Mouse (Mus musculus): Measurements from ENCODE around the gene H2al1a. TPM values are rescaled to one million over a fixed set of nuclear protein-coding genes. Genes with fewer than 3 reads are reported as not detected.
"Not testable (repeated sequence)": the region's sequence is repeated elsewhere in the genome, so short reads cannot be mapped to it uniquely, and the experiment has no call there.

The H2al1a gene
- polyA plus RNA-seq, 1 experiment from 2014 or later = not detected

DNA sequence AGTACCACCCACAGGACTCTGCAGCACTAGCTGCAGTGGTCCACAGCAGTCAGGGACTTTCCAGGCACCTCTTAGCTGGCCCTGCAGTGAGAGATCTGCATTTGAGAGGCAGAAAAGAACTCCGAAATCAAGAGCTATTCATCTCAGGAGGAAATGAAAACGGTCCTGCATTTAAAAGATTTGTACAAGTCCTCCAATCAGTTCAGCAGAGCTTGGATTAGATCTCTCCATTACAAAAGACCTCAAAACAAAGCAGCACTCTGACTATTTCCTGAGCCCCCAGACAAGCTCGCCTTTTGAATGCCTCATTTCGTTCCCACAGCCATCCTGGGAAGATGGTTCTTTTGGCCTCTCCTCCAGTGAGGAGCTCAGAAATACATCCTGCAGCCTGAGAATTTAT is 9.8 kb upstream of the H2al1a start:
- Histone ChIP-seq H3K36me3 (replicated peaks) (no peaks in the 10 kb centered on the region), H3K27ac (replicated peaks) (no peak overlapping the region), H3K9me3 (no peaks in the 10 kb centered on the region), H3K27me3 (replicated peaks; ENCODE audit: low read depth, poor library complexity, severe bottlenecking) (peaks cover 72% of the 10 kb centered on the region), H3K4me1 (no peaks in the 10 kb centered on the region), H3K4me3 (no peak overlapping the region)
- 53% methylated on average over 4 of the region's 4 CpGs for WGBS
- DNase-seq (ENCODE audit: low spot score) = no peak

DNA sequence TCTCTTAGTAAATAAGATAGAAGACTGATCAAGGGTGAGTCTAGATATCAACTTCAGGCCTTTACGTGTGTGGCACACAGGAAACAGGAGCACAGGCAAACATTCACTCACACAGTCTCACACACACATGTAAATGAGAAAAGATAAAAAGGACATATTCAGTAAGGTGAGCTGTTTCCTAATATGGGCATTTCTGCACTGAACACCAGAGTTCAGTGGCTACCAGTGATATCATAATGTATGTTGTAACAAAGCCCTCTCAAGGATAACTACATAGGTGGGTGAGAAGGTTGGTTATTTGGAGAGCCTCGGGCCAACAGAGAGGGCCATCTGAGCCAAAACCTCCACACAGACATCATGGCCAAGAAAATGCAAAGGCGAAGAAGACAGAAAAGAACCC is 3.1 kb downstream of the H2al1a start, which contains the start of gene H2al1b:
Gene H2al1b, plus strand, starts transcription at position 301 of the 400 bp plus-strand sequence.
- WGBS = 94% methylated on average over 1 of the region's 3 CpGs
- H3K36me3 ChIP-seq (replicated peaks); DNase-seq (ENCODE audit: low spot score); H3K27me3 ChIP-seq (replicated peaks; ENCODE audit: low read depth, poor library complexity, severe bottlenecking); H3K4me1 ChIP-seq; H3K4me3 ChIP-seq; H3K9me3 ChIP-seq; H3K27ac ChIP-seq (replicated peaks): not testable (repeated sequence)

DNA sequence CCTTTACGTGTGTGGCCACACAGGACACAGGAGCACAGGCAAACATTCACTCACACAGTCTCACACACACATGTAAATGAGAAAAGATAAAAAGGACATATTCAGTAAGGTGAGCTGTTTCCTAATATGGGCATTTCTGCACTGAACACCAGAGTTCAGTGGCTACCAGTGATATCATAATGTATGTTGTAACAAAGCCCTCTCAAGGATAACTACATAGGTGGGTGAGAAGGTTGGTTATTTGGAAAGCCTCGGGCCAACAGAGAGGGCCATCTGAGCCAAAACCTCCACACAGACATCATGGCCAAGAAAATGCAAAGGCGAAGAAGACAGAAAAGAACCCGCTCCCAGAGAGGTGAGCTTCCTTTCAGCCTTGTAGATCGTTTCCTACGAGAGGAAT is 6.3 kb downstream of the H2al1a start, which contains the start of gene H2al1c:
Gene H2al1c, plus strand, starts transcription at position 301 of the 400 bp plus-strand sequence.
- H3K9me3 ChIP-seq; DNase-seq (ENCODE audit: low spot score); H3K4me3 ChIP-seq; H3K27ac ChIP-seq (replicated peaks); H3K27me3 ChIP-seq (replicated peaks; ENCODE audit: low read depth, poor library complexity, severe bottlenecking); H3K4me1 ChIP-seq; H3K36me3 ChIP-seq (replicated peaks): not testable (repeated sequence)
- WGBS = 98% methylated on average over 2 of the region's 6 CpGs

DNA sequence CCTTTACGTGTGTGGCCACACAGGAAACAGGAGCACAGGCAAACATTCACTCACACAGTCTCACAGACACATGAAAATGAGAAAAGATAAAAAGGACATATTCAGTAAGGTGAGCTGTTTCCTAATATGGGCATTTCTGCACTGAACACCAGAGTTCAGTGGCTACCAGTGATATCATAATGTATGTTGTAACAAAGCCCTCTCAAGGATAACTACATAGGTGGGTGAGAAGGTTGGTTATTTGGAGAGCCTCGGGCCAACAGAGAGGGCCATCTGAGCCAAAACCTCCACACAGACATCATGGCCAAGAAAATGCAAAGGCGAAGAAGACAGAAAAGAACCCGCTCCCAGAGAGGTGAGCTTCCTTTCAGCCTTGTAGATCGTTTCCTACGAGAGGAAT is 9.5 kb downstream of the H2al1a start, which contains the start of gene H2al1d:
Gene H2al1d, plus strand, starts transcription at position 301 of the 400 bp plus-strand sequence.
- H3K9me3 ChIP-seq; H3K4me3 ChIP-seq; H3K27ac ChIP-seq (replicated peaks); DNase-seq (ENCODE audit: low spot score); H3K4me1 ChIP-seq; H3K36me3 ChIP-seq (replicated peaks); H3K27me3 ChIP-seq (replicated peaks; ENCODE audit: low read depth, poor library complexity, severe bottlenecking): not testable (repeated sequence)
- WGBS = no CpG with 5 or more reads among the region's 6 CpGs

GRCm38 (mm10) chrX:11311634-11312033 is 12.6 kb downstream of the H2al1a start, which contains the start of gene H2al1e:
H2al1e (plus strand) TSS chrX:11311934.
- not testable (repeated sequence) for H3K4me3 ChIP-seq; H3K36me3 ChIP-seq (replicated peaks); H3K9me3 ChIP-seq; H3K4me1 ChIP-seq; DNase-seq (ENCODE audit: low spot score); H3K27me3 ChIP-seq (replicated peaks; ENCODE audit: low read depth, poor library complexity, severe bottlenecking); H3K27ac ChIP-seq (replicated peaks)
- no CpG with 5 or more reads among the region's 3 CpGs for WGBS

- no CpG with 5 or more reads among the region's 6 CpGs for WGBS
- H3K36me3 ChIP-seq (replicated peaks); H3K4me3 ChIP-seq; H3K4me1 ChIP-seq; H3K27ac ChIP-seq (replicated peaks); H3K27me3 ChIP-seq (replicated peaks; ENCODE audit: low read depth, poor library complexity, severe bottlenecking); DNase-seq (ENCODE audit: low spot score); H3K9me3 ChIP-seq: not testable (repeated sequence)
These were observed 15.8 kb downstream of the H2al1a start, which contains the start of gene H2al1f for GRCm38 (mm10) chrX:11314858-11315257. H2al1f (plus strand) TSS chrX:11315158.

GRCm38 (mm10) chrX:11317956-11318355 is 18.9 kb downstream of the H2al1a start, which contains the start of gene H2al1g:
H2al1g (plus strand) TSS chrX:11318256.
- H3K36me3 ChIP-seq (replicated peaks); H3K4me1 ChIP-seq; H3K9me3 ChIP-seq; H3K4me3 ChIP-seq; DNase-seq (ENCODE audit: low spot score); H3K27ac ChIP-seq (replicated peaks); H3K27me3 ChIP-seq (replicated peaks; ENCODE audit: low read depth, poor library complexity, severe bottlenecking): not testable (repeated sequence)
- WGBS = no CpG with 5 or more reads among the region's 3 CpGs

- not testable (repeated sequence) for H3K4me1 ChIP-seq; DNase-seq (ENCODE audit: low spot score); H3K27ac ChIP-seq (replicated peaks); H3K4me3 ChIP-seq; H3K9me3 ChIP-seq; H3K27me3 ChIP-seq (replicated peaks; ENCODE audit: low read depth, poor library complexity, severe bottlenecking); H3K36me3 ChIP-seq (replicated peaks)
- WGBS = no CpG with 5 or more reads among the region's 6 CpGs
These were observed 22.1 kb downstream of the H2al1a start, which contains the start of gene H2al1h for GRCm38 (mm10) chrX:11321192-11321591. H2al1h (plus strand) TSS chrX:11321492.

DNA sequence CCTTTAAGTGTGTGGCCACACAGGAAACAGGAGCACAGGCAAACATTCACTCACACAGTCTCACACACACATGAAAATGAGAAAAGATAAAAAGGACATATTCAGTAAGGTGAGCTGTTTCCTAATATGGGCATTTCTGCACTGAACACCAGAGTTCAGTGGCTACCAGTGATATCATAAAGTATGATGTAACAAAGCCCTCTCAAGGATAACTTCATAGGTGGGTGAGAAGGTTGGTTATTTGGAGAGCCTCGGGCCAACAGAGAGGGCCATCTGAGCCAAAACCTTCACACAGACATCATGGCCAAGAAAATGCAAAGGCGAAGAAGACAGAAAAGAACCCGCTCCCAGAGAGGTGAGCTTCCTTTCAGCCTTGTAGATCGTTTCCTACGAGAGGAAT is 25.3 kb downstream of the H2al1a start, which contains the start of gene H2al1i:
Gene H2al1i, plus strand, starts transcription at position 301 of the 400 bp plus-strand sequence.
- WGBS = 85% methylated on average over 2 of the region's 5 CpGs

DNA sequence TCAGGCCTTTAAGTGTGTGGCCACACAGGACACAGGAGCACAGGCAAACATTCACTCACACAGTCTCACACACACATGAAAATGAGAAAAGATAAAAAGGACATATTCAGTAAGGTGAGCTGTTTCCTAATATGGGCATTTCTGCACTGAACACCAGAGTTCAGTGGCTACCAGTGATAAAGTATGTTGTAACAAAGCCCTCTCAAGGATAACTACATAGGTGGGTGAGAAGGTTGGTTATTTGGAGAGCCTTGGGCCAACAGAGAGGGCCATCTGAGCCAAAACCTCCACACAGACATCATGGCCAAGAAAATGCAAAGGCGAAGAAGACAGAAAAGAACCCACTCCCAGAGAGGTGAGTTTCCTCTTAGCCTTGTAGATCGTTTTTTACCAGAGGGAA is 28.5 kb downstream of the H2al1a start, which contains the start of gene H2al1j:
Gene H2al1j, plus strand, starts transcription at position 301 of the 400 bp plus-strand sequence.
- not testable (repeated sequence) for H3K9me3 ChIP-seq; H3K4me1 ChIP-seq; H3K4me3 ChIP-seq; H3K27ac ChIP-seq (replicated peaks); H3K36me3 ChIP-seq (replicated peaks); DNase-seq (ENCODE audit: low spot score)
- 90% methylated on average over 2 of the region's 2 CpGs for WGBS
- peaks cover 29% of the 10 kb centered on the region for H3K27me3 ChIP-seq (replicated peaks; ENCODE audit: low read depth, poor library complexity, severe bottlenecking)

More for the DNA sequence above, 25.3 kb downstream of the H2al1a start, which contains the start of gene H2al1i:
- not testable (repeated sequence) for H3K36me3 ChIP-seq (replicated peaks); H3K4me3 ChIP-seq; H3K27me3 ChIP-seq (replicated peaks; ENCODE audit: low read depth, poor library complexity, severe bottlenecking); H3K4me1 ChIP-seq; H3K27ac ChIP-seq (replicated peaks); H3K9me3 ChIP-seq; DNase-seq (ENCODE audit: low spot score)

DNA sequence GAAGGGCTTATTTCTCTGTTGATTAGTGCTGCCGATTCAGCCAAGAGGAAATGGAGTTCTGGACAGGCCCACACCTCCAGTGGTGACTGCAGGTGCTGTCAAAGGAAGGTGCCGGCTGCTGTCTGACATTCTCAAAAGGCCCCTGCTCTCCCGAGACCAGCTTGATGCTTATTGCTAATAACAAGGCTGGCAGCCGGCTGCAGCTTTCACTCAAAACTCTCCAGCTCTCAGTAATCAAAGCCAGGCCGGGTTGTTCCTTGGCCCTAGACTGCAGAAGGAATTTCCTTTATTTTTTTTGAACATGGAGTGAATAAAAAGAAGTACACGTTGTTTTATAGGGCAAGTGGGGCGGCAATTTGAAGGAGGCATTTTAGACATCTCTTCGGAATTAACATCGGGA is 46.7 kb downstream of the H2al1a start:
- no peak overlapping the region for H3K27ac ChIP-seq (replicated peaks)
- peak; percentile 62 for DNase-seq (ENCODE audit: low spot score)
- H3K4me3 ChIP-seq = no peak overlapping the region
- H3K4me1 ChIP-seq = peaks cover 19% of the 10 kb centered on the region
- 46% methylated on average over 9 of the region's 9 CpGs for WGBS
- peaks cover 76% of the 10 kb centered on the region for H3K27me3 ChIP-seq (replicated peaks; ENCODE audit: low read depth, poor library complexity, severe bottlenecking)
- no peaks in the 10 kb centered on the region for H3K9me3 ChIP-seq
- H3K36me3 ChIP-seq (replicated peaks) = no peaks in the 10 kb centered on the region

- Histone ChIP-seq H3K4me1 (peaks cover 19% of the 10 kb centered on the region), H3K36me3 (replicated peaks) (no peaks in the 10 kb centered on the region), H3K27ac (replicated peaks) (no peak overlapping the region), H3K27me3 (replicated peaks; ENCODE audit: low read depth, poor library complexity, severe bottlenecking) (peaks cover 77% of the 10 kb centered on the region), H3K4me3 (no peak overlapping the region), H3K9me3 (no peaks in the 10 kb centered on the region)
- no peak for DNase-seq (ENCODE audit: low spot score)
- 88% methylated on average over 3 of the region's 3 CpGs for WGBS
These were observed 47.7 kb downstream of the H2al1a start for GRCm38 (mm10) chrX:11346756-11347155.

All from embryonic facial prominence, embryonic 10.5 days (tissue).